7 mouse cellular contexts compared by ENCODE assay signal in the genomic region with DNA sequence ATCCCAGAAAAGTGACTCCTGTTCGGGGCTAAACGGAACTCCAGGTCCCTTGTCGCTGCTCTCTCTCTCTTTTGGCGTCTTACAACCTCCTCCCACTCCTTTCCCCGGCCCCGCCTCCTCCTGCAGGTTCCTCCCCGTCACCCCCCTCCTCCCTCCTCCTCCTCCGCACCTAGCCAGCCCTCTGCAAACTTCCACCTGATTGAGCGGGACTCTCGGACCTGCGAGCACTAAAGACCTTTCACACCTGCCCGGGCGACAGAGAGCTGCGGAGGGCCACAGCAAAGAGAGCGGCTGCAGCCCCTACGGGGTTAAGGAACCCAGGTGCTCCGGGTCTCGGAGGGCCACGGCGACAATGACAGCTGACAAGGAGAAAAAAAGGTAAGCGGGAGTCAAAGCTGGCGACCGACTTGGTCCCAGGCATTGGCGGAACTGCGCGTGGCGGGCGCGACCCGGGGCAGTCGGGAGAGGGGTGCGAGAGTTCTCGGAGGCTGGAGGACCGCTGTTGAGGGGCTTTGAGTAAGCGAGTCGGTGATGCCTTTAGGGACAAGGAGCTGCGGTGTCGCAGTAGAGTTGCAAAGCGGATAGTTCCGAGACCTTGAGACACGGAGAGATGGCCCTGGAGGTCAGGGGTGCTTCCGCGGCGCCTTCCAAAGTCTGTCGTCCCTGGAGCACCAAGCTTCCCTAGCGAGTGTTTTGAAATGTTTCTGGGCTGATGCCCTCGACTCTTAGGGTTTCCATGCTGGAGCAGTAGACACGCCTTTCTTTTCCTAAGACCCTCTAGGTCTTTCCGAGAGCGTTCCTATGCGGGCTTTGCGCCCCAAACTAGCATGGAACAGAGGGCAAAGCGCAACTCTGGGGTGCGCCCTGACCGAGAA. TPM values are rescaled to one million over a fixed set of nuclear protein-coding genes. Genes with fewer than 3 reads are reported as not detected.
DNase-seq lines count a peak whose midpoint lies in the region; ATAC-seq and TF ChIP-seq lines count a peak whose summit lies in the region.

No protein-coding gene starts in this region.

- under 1% methylated on average over 55 of the region's 55 CpGs for WGBS in intestine, postnatal 0 days
- WGBS in lung, adult 2 months: under 1% methylated on average over 55 of the region's 55 CpGs
- WGBS in neural tube, embryonic 14.5 days: under 1% methylated on average over 55 of the region's 55 CpGs

- ATAC-seq in Patski: peak; percentile 51
- ATAC-seq in intestine, postnatal 0 days: peak; percentile 80
- ATAC-seq in neural tube, embryonic 14.5 days (ENCODE audit: low read depth): no peak

- POLR2A ChIA-PET in Patski (lab: Charles Lee): no interaction called here

- no peak for TF ChIP-seq CTCF in Patski (IDR thresholded peaks at IDR 0.05)
- no peak for TF ChIP-seq CTCF in bone marrow macrophage, adult 2 months (IDR thresholded peaks at IDR 0.05; ENCODE audit: low read depth, low read length)
- no peak for TF ChIP-seq CTCF in intestine, postnatal 0 days (IDR thresholded peaks at IDR 0.05; ENCODE audit: low read depth)
- no peak for TF ChIP-seq CTCF in lung, adult 2 months (IDR thresholded peaks at IDR 0.05; ENCODE audit: insufficient read depth, low read length)

- CTCF ChIA-PET in Patski (lab: Charles Lee): no interaction called here

- TF ChIP-seq POLR2A in bone marrow macrophage, adult 2 months (IDR thresholded peaks at IDR 0.05; ENCODE audit: borderline replicate concordance, low read depth, low read length): no peak
- peak; percentile 83; the same call in 1 of the 2 replicates for TF ChIP-seq POLR2A in lung, adult 2 months (IDR thresholded peaks at IDR 0.05; ENCODE audit: borderline replicate concordance, extremely low read depth, low read depth, low read length)

- no peaks in the 10 kb centered on the region for H3K9me3 ChIP-seq in intestine, postnatal 0 days (ENCODE audit: control insufficient read depth)
- H3K9me3 ChIP-seq in neural tube, embryonic 14.5 days (ENCODE audit: control insufficient read depth, low read length): no peaks in the 10 kb centered on the region

- H3K9ac ChIP-seq in intestine, postnatal 0 days (ENCODE audit: low read depth, low read length): peak overlapping the region; percentile 35
- H3K9ac ChIP-seq in neural tube, embryonic 14.5 days (replicated peaks; ENCODE audit: low read depth, low read length): peak overlapping the region; percentile 25; the same call in 1 of the 2 replicates

- H3K4me3 ChIP-seq in bone marrow macrophage, adult 2 months (ENCODE audit: insufficient read depth, low read length): peak overlapping the region; percentile 66
- peak overlapping the region; percentile 58 for H3K4me3 ChIP-seq in intestine, postnatal 0 days (ENCODE audit: low read depth, low read length)
- H3K4me3 ChIP-seq in lung, adult 2 months (replicated peaks; ENCODE audit: extremely low read depth, low read depth, low read length): peak overlapping the region; percentile 89
- peak overlapping the region; percentile 46 for H3K4me3 ChIP-seq in neural tube, embryonic 14.5 days (ENCODE audit: low read depth, low read length)

- DNase-seq in Patski (ENCODE audit: low read depth, low spot score): no peak
- peak; percentile 82 to 84 for DNase-seq in heart, adult 18-20 months
- peak; percentile 80 for DNase-seq in lung, adult 2 months
- DNase-seq in thymus, postnatal 36 days: peak; percentile 77 to 80

- peaks cover 5% of the 10 kb centered on the region for H3K4me1 ChIP-seq in bone marrow macrophage, adult 2 months (ENCODE audit: control insufficient read depth, insufficient read depth, low read length)
- H3K4me1 ChIP-seq in intestine, postnatal 0 days (replicated peaks; ENCODE audit: control insufficient read depth, insufficient read depth, low read length): 0 out of 2 replicates have a peak, but pooled peaks cover 4% of the 10 kb centered on the region
- peaks cover 6% of the 10 kb centered on the region for H3K4me1 ChIP-seq in lung, adult 2 months (ENCODE audit: control insufficient read depth, insufficient read depth, low read length)
- peaks cover 21% of the 10 kb centered on the region for H3K4me1 ChIP-seq in neural tube, embryonic 14.5 days (ENCODE audit: control insufficient read depth, insufficient read depth, low read length)

- H3K27ac ChIP-seq in bone marrow macrophage, adult 2 months (ENCODE audit: insufficient read depth, low read depth, low read length): no peak overlapping the region
- peak overlapping the region; percentile 36 for H3K27ac ChIP-seq in intestine, postnatal 0 days (ENCODE audit: low read depth, low read length)
- H3K27ac ChIP-seq in neural tube, embryonic 14.5 days (ENCODE audit: low read depth, low read length): no peak overlapping the region

- in situ Hi-C loops in Patski (cut with MboI; ENCODE audit: low pct_unique_long_range_greater_than_20kb): no loop called here

- peak overlapping the region; percentile 85 for H3K4me2 ChIP-seq in intestine, postnatal 0 days (replicated peaks; ENCODE audit: low read depth)
- H3K4me2 ChIP-seq in neural tube, embryonic 14.5 days (ENCODE audit: low read depth, low read length): peak overlapping the region; percentile 91

- H3K36me3 ChIP-seq in intestine, postnatal 0 days (ENCODE audit: control insufficient read depth, insufficient read depth): no peaks in the 10 kb centered on the region
- no peaks in the 10 kb centered on the region for H3K36me3 ChIP-seq in neural tube, embryonic 14.5 days (ENCODE audit: control insufficient read depth, insufficient read depth, low read length)

- no peaks in the 10 kb centered on the region for H3K27me3 ChIP-seq in Patski
- H3K27me3 ChIP-seq in intestine, postnatal 0 days (replicated peaks; ENCODE audit: control insufficient read depth, insufficient read depth, low read length): peaks cover 33% of the 10 kb centered on the region
- H3K27me3 ChIP-seq in neural tube, embryonic 14.5 days (ENCODE audit: control insufficient read depth, insufficient read depth, low read length): peaks cover 31% of the 10 kb centered on the region

RNA-seq across cellular contexts. Expression of gene Epas1, which starts 0.7 kb away (rescaled TPM):
- 2.8 TPM for polyA plus RNA-seq in Patski (2021)
- 0.74 and 1.1 TPM in 2 replicates for polyA plus RNA-seq in bone marrow macrophage, adult 2 months (2012; ENCODE audit: insufficient read depth, insufficient read length, missing spikeins)
- total RNA-seq in heart, adult 18-20 months (2021): 100 to 1,000 TPM; 248 to 259 TPM
- 7.4 and 8.7 TPM in 2 replicates for polyA plus RNA-seq in intestine, postnatal 0 days (2015; fragmentation: Nextera tagmentation; extraction: Ambion mirVana)
- 777 and 943 TPM in 2 replicates for polyA plus RNA-seq in lung, adult 2 months (2012; rRNA removed)
- polyA plus RNA-seq in neural tube, embryonic 14.5 days (2014; fragmentation: Nextera tagmentation; extraction: Ambion mirVana): 6.6 and 11.7 TPM in 2 replicates

Comparison
In these comparisons a context has a peak if more than half of its experiments do, and no peak if none do; other contexts are left out.
1. RNA of gene Epas1, which starts 0.7 kb away (polyA plus RNA-seq): 777 to 943 TPM in lung, adult 2 months; 7.4 to 8.7 TPM in intestine, postnatal 0 days, 6.6 to 11.7 TPM in neural tube, embryonic 14.5 days, 2.8 TPM in Patski (single experiment) and 0.74 to 1.1 TPM in bone marrow macrophage, adult 2 months; every median in the first group is over 10 times any median in the second.
2. Peak in every context shown above with its lines, with median percentiles within 50 percentile points of each other: H3K4me3 ChIP-seq.